11 mouse cellular contexts compared by ENCODE assay signal in the genomic region with DNA sequence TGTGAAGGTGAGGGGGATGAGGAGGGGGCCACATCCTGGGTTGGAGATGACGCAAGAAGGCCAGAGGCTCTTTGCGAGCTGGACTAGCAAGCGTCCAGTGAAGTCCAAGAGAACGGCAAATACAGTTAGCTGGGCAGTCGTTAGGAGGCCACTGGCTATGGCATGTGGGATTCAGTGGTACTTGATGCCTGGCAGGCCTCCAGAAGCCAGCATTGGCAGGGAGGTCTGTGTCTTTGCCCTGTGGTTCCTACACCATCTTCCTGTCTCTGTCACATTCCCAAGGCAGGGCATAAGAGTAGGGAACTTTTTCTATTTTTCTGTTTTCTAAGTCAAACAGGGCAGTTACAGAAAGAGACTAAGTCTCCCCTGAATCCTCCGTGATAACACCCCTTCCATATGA.
DNase-seq lines count a peak whose midpoint lies in the region; ATAC-seq and TF ChIP-seq lines count a peak whose summit lies in the region.
"Had no signal": no experiment of that assay in that cellular context is flagged by ENCODE, and none has a peak within 500 bp of the region (broad histone marks: within the 10 kb centered on the region; RNA-seq: fewer than 3 reads in every experiment).

No protein-coding gene starts in this region.

- H3K4me3 ChIP-seq in forebrain, postnatal 0 days (ENCODE audit: low read depth, low read length) = no peak overlapping the region
- H3K4me3 ChIP-seq in midbrain, embryonic 10.5 days = no peak overlapping the region
- H3K4me3 ChIP-seq: heart, embryonic 13.5 days had no signal

- TF ChIP-seq CTCF in forebrain, postnatal 0 days (IDR thresholded peaks at IDR 0.05; ENCODE audit: low read depth) = no peak

- no peak for ATAC-seq in forebrain, postnatal 0 days
- ATAC-seq in inflammation-experienced regulatory T-cells, adult 6 months = no peak
- ATAC-seq: lung, postnatal 0 days had no signal

- peak overlapping the region; percentile 92 for H3K27ac ChIP-seq in forebrain, postnatal 0 days (ENCODE audit: low read depth, low read length)
- H3K27ac ChIP-seq in midbrain, embryonic 10.5 days (replicated peaks) = peak overlapping the region; percentile 84
- H3K27ac ChIP-seq: heart, embryonic 13.5 days had no signal

- no peaks in the 10 kb centered on the region for H3K9me3 ChIP-seq in forebrain, postnatal 0 days (ENCODE audit: low read length)
- no peaks in the 10 kb centered on the region for H3K9me3 ChIP-seq in midbrain, embryonic 10.5 days (replicated peaks)
- H3K9me3 ChIP-seq: heart, embryonic 13.5 days had no signal

- intact Hi-C loops in left cerebral cortex, postnatal 4 days (cut with DNase I) = no loop called here
- intact Hi-C loops in left cerebral cortex, postnatal 10 days (cut with DNase I) = no loop called here

- peaks cover 31% of the 10 kb centered on the region for H3K4me1 ChIP-seq in forebrain, postnatal 0 days (ENCODE audit: insufficient read depth)
- peaks cover 48% of the 10 kb centered on the region for H3K4me1 ChIP-seq in midbrain, embryonic 10.5 days
- H3K4me1 ChIP-seq: heart, embryonic 13.5 days had no signal

- H3K4me2 ChIP-seq in forebrain, postnatal 0 days (ENCODE audit: low read depth) = no peak overlapping the region
- H3K4me2 ChIP-seq: heart, embryonic 13.5 days had no signal

- H3K36me3 ChIP-seq in forebrain, postnatal 0 days (ENCODE audit: insufficient read depth) = no peaks in the 10 kb centered on the region; the same call in none of the 2 replicates
- H3K36me3 ChIP-seq in midbrain, embryonic 10.5 days = no peaks in the 10 kb centered on the region
- H3K36me3 ChIP-seq: heart, embryonic 13.5 days had no signal

- H3K27me3 ChIP-seq in forebrain, postnatal 0 days (ENCODE audit: insufficient read depth, low read length) = no peaks in the 10 kb centered on the region
- H3K27me3 ChIP-seq in midbrain, embryonic 10.5 days (ENCODE audit: low read depth, poor library complexity, severe bottlenecking) = no peaks in the 10 kb centered on the region

- 44% methylated on average over 6 of the region's 6 CpGs for WGBS in forebrain, postnatal 0 days
- WGBS in midbrain, embryonic 10.5 days = 81% methylated on average over 6 of the region's 6 CpGs

- peak overlapping the region; percentile 43 for H3K9ac ChIP-seq in forebrain, postnatal 0 days
- H3K9ac ChIP-seq: heart, embryonic 13.5 days had no signal

- DNase-seq in left cerebral cortex, postnatal 4 days = peak; percentile 82
- no peak for DNase-seq in left cerebral cortex, postnatal 10 days (ENCODE audit: extremely low spot score in 1 of 2, low spot score in 2 of 2)
- peak; percentile 47 for DNase-seq in forebrain, postnatal 0 days
- no peak for DNase-seq in midbrain, embryonic 10.5 days (ENCODE audit: low spot score)
- no peak for DNase-seq in urinary bladder, postnatal 14 days (ENCODE audit: low spot score)
- no peak for DNase-seq in lung, adult 18-20 months
- DNase-seq: kidney, postnatal 25 days; right cerebral cortex, postnatal 14 days had no signal

Comparison
In these comparisons a context has a peak if more than half of its experiments do, and no peak if none do; other contexts are left out.
1. DNase-seq: peak in left cerebral cortex, postnatal 4 days (single experiment) and forebrain, postnatal 0 days (single experiment); none in left cerebral cortex, postnatal 10 days (0 of 2), midbrain, embryonic 10.5 days (single experiment), urinary bladder, postnatal 14 days (single experiment) and lung, adult 18-20 months (0 of 2).